Mouse (Mus musculus) liver, embryonic 13.5 days (tissue): ENCODE measurements around the gene 1190005I06Rik. TPM values are rescaled to one million over a fixed set of nuclear protein-coding genes. Genes with fewer than 3 reads are reported as not detected.

Experiments used
- ATAC-seq: fragments of 200-750 bp; cut with Nextera tagmentation; 2 replicates; pipeline ENCODE4 v1.8.0; 2017; ENCODE audit warnings: low read depth, mild to moderate bottlenecking, moderate number of reproducible peaks, moderate library complexity
- DNase-seq: peaks from one replicate; pipeline ENCODE4 v3.0.0; 2022
- H3K27ac ChIP-seq: fragments of 300-500 bp; sonication (generic); 2 replicates; pipeline ENCODE4 v1.5.1; 2015; ENCODE audit warnings: moderate library complexity, mild to moderate bottlenecking, inconsistent platforms
- H3K27me3 ChIP-seq: fragments of 300-500 bp; sonication (generic); 2 replicates; pipeline ENCODE4 v1.6.1; 2015; ENCODE audit warnings: mild to moderate bottlenecking, inconsistent platforms
- H3K36me3 ChIP-seq: fragments of 300-500 bp; sonication (generic); 2 replicates; pipeline ENCODE4 v1.6.1; 2015; ENCODE audit warnings: mild to moderate bottlenecking, inconsistent platforms
- H3K4me1 ChIP-seq: fragments of 300-500 bp; sonication (generic); replicated peaks from 2 replicates; pipeline ENCODE4 v1.6.1; 2015; ENCODE audit warnings: inconsistent platforms
- H3K4me2 ChIP-seq: fragments of 300-500 bp; sonication (generic); 2 replicates; pipeline ENCODE4 v1.6.1; 2015; ENCODE audit warnings: inconsistent platforms, mild to moderate bottlenecking, moderate library complexity
- H3K4me3 ChIP-seq: fragments of 300-500 bp; sonication (generic); replicated peaks from 2 replicates; pipeline ENCODE4 v1.5.1; 2015; ENCODE audit warnings: mild to moderate bottlenecking, inconsistent platforms
- H3K9ac ChIP-seq: fragments of 300-500 bp; sonication (generic); 2 replicates; pipeline ENCODE4 v1.6.1; 2015; ENCODE audit warnings: mild to moderate bottlenecking, inconsistent platforms
- H3K9me3 ChIP-seq: fragments of 300-500 bp; sonication (generic); replicated peaks from 2 replicates; pipeline ENCODE4 v1.6.1; 2016; ENCODE audit warnings: inconsistent platforms
- WGBS: fragments of 180-500 bp; shearing (Covaris S2); methylation state at CpG from one replicate; pipeline ENCODE4 v1.1.7; 2015; ENCODE audit not compliant: insufficient replicate concordance; 5-methylcytosine and 5-hydroxymethylcytosine counted together
- polyA plus RNA-seq: library from polyadenylated mRNA; unstranded; fragments of >200 nt; fragmentation: Nextera tagmentation; extraction: Ambion mirVana; gene quantifications from 2 replicates; pipeline ENCODE4 v1.2.1, GENCODE M21; 2015

1190005I06Rik gene
- polyA plus RNA-seq, 1 experiment from 2014 or later, result 1.2 TPM

DNA sequence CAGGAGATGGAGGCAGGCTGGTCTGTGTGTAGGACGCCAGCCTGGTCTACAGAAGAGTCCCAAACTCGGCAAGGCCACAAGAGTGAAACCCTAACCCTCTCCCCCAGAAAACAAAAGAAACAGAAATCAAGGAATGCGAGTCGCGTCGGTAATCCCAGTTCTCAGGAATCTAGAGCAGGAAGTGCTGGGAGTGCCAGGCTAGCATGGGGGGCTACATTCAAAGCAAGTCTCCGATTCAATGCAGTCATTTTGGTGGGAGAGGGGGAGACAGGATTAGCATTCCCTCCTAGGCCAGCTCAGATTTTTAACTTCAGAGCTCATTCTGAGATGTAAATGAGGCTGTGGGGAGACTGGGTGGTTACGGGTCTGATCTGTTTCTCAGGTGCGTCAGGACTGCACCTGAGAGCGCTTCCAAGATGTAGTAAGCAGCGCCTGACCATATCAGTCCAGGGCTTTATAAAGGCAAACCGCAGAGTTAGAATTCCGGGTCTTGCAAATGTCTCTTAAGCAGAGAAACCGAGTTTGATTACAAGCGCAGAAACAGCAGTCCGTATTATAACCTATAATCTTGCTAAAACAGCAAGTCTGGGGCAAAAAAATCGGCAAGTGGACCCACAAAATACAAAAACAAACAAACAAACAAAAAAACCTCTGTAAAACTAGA, 19.5 kb upstream of the 1190005I06Rik start:
- peaks cover 62% of the 10 kb centered on the region for H3K4me1 ChIP-seq
- H3K4me2 ChIP-seq, result peak overlapping the region; percentile 94
- no peaks in the 10 kb centered on the region for H3K27me3 ChIP-seq
- H3K36me3 ChIP-seq, result peaks cover 46% of the 10 kb centered on the region
- ATAC-seq (no peak), DNase-seq (no peak)
- peak overlapping the region; percentile 93 for H3K27ac ChIP-seq
- WGBS, result 9% methylated on average over 17 of the region's 17 CpGs
- peak overlapping the region; percentile 97 for H3K4me3 ChIP-seq
- H3K9me3 ChIP-seq, result no peaks in the 10 kb centered on the region
- H3K9ac ChIP-seq, result peak overlapping the region; percentile 98

- Histone ChIP-seq H3K9me3 (no peaks in the 10 kb centered on the region), H3K9ac (peak overlapping the region; percentile 98), H3K27me3 (no peaks in the 10 kb centered on the region), H3K4me3 (peak overlapping the region; percentile 97), H3K27ac (peak overlapping the region; percentile 93; the same call in 1 of the 2 replicates), H3K36me3 (peaks cover 42% of the 10 kb centered on the region), H3K4me2 (peak overlapping the region; percentile 94), H3K4me1 (peaks cover 56% of the 10 kb centered on the region)
- DNase-seq (no peak), ATAC-seq (no peak)
- 65% methylated on average over 3 of the region's 3 CpGs for WGBS
Observed at GRCm38 (mm10) chr8:120665726-120666455, 18.5 kb upstream of the 1190005I06Rik start.

DNA sequence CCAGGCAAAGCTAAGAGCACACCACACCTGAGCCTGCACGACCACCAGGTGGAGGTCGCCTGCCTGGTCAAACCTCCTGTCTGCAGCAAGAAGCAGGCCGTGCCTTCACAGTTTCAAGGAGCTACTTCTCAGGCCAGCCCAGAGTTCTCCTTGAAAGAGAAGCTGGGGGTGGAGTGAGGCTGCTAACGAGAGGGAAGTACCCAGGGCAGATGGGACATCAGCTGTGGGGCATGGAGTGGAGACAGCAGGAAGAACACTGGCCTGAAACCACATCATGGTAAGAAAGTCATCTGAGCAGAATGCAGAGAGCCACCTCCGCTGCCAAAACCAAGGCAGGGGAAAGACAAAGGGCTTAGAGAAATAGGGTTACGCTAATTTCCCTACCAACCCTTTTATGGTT, 17.1 kb upstream of the 1190005I06Rik start:
- Histone ChIP-seq H3K27me3 (no peaks in the 10 kb centered on the region), H3K4me1 (peaks cover 43% of the 10 kb centered on the region), H3K27ac (no peak overlapping the region), H3K9me3 (no peaks in the 10 kb centered on the region), H3K4me2 (no peak overlapping the region), H3K9ac (no peak overlapping the region), H3K36me3 (peaks cover 42% of the 10 kb centered on the region), H3K4me3 (no peak overlapping the region)
- no peak for DNase-seq
- WGBS, result 67% methylated on average over 6 of the region's 6 CpGs
- ATAC-seq, result no peak

DNA sequence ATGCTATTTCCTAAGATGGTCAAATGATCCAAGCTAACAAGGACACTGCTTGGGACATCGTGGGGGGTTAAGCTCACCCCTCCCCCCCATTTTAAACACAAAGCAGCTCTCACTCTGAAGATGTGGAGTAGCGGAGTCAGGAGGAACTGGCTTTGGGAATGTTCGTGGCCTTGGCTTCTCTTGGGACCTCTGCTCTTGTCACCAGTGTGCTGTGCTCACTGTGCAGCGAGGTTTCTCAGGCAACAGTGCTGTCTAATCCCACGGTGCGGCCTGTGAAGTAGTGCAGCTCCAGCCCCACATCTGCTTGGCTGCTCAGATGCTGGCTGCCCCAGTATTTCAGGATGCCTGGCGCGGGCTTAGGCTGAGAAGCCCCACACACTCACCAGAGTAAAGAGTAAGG, 10.0 kb upstream of the 1190005I06Rik start:
- Histone ChIP-seq H3K4me2 (no peak overlapping the region), H3K36me3 (peaks cover 81% of the 10 kb centered on the region), H3K27ac (no peak overlapping the region), H3K4me3 (no peak overlapping the region), H3K9ac (no peak overlapping the region), H3K27me3 (no peaks in the 10 kb centered on the region), H3K4me1 (peaks cover 3% of the 10 kb centered on the region; the same call in 1 of the 2 replicates), H3K9me3 (no peaks in the 10 kb centered on the region)
- 80% methylated on average over 8 of the region's 8 CpGs for WGBS
- DNase-seq (no peak), ATAC-seq (no peak)

- Histone ChIP-seq H3K4me1 (peaks cover 3% of the 10 kb centered on the region; the same call in 1 of the 2 replicates), H3K4me2 (no peak overlapping the region), H3K4me3 (no peak overlapping the region), H3K9ac (no peak overlapping the region), H3K27me3 (no peaks in the 10 kb centered on the region), H3K36me3 (peaks cover 81% of the 10 kb centered on the region), H3K9me3 (no peaks in the 10 kb centered on the region), H3K27ac (no peak overlapping the region)
- ATAC-seq (no peak), DNase-seq (no peak)
- 82% methylated on average over 7 of the region's 7 CpGs for WGBS
Observed at GRCm38 (mm10) chr8:120656322-120657052, 9.1 kb upstream of the 1190005I06Rik start.

DNA sequence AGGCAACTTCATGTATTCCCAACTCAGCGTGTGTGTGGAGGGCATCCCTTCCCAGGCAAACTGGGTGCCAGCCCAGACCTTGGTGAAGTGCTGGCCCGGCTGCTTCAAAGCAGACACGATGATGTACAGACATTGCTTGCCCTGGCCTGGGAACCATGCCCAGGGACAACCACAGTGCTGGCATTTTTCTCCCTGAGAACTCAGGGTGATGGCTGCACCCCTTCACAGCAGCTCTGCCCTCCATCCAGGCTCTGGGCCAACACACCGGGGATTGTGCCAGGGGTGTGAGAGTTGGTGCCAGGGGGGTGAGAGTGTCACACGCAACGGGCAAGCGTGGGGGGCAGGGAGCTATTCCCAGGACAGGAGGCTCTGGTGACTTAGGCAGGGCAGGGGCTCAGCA, 2.8 kb downstream of the 1190005I06Rik start:
- Histone ChIP-seq H3K4me3 (no peak overlapping the region), H3K4me2 (no peak overlapping the region), H3K4me1 (no peaks in the 10 kb centered on the region), H3K36me3 (no peaks in the 10 kb centered on the region), H3K27me3 (no peaks in the 10 kb centered on the region), H3K9me3 (no peaks in the 10 kb centered on the region), H3K27ac (no peak overlapping the region), H3K9ac (no peak overlapping the region)
- ATAC-seq (no peak), DNase-seq (no peak)
- 84% methylated on average over 7 of the region's 7 CpGs for WGBS

DNA sequence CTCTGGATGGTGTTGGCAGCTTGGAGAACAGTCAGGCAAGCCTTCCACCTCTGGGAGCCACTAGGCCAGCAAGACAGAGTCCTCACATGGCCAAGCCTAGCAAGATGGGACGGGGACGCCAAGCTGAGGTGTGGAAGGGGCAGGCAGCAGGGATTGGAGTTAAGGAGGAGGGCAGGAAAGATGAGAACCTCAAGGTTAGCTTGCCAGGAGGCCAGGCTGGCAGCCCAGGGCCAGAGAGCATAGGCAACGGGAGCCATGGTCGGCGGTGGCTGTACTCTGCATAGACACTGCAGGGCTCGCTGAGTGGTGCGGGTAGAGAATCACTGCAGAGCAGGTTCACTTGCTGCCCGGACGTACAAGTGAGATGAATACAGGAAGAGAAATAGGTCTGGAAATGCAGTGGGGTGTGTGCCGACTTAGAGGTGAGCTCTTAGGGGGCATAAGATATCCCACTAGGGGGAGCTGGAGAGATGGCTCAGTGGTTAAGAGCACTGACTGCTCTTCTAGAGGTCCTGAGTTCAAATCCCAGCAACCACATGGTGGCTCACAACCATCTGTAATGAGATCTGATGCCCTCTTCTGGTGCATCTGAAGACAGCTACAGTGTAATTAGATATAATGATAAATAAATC, 5.3 kb downstream of the 1190005I06Rik start:
- H3K9me3 ChIP-seq, result no peaks in the 10 kb centered on the region
- H3K27me3 ChIP-seq, result peaks cover 7% of the 10 kb centered on the region; the same call in 1 of the 2 replicates
- no peak overlapping the region for H3K4me2 ChIP-seq
- WGBS, result 53% methylated on average over 10 of the region's 10 CpGs
- no peak overlapping the region for H3K4me3 ChIP-seq
- DNase-seq (no peak), ATAC-seq (no peak)
- H3K4me1 ChIP-seq, result no peaks in the 10 kb centered on the region
- no peak overlapping the region for H3K9ac ChIP-seq
- H3K27ac ChIP-seq, result no peak overlapping the region
- no peaks in the 10 kb centered on the region for H3K36me3 ChIP-seq

GRCm38 (mm10) chr8:120641245-120641644, 6.2 kb downstream of the 1190005I06Rik start:
- H3K4me1 ChIP-seq, result no peaks in the 10 kb centered on the region
- ATAC-seq, result no peak
- H3K27me3 ChIP-seq, result peaks cover 14% of the 10 kb centered on the region
- no peak overlapping the region for H3K27ac ChIP-seq
- no peak for DNase-seq
- 26% methylated on average over 8 of the region's 8 CpGs for WGBS
- no peak overlapping the region for H3K4me2 ChIP-seq
- no peaks in the 10 kb centered on the region for H3K36me3 ChIP-seq
- no peak overlapping the region for H3K9ac ChIP-seq
- H3K4me3 ChIP-seq, result no peak overlapping the region
- no peaks in the 10 kb centered on the region for H3K9me3 ChIP-seq

GRCm38 (mm10) chr8:120634329-120634839, 13.0 kb downstream of the 1190005I06Rik start:
- H3K9me3 ChIP-seq, result no peaks in the 10 kb centered on the region
- H3K9ac ChIP-seq, result peak overlapping the region; percentile 58
- H3K4me1 ChIP-seq, result peaks cover 14% of the 10 kb centered on the region
- peak overlapping the region; percentile 59 for H3K4me3 ChIP-seq
- no peak overlapping the region for H3K27ac ChIP-seq
- whole genome bisulfite sequencing, result under 1% methylated on average over 35 of the region's 42 CpGs
- H3K36me3 ChIP-seq, result no peaks in the 10 kb centered on the region
- peak; percentile 19 for DNase-seq
- peak; percentile 73 for ATAC-seq
- H3K27me3 ChIP-seq, result peaks cover 78% of the 10 kb centered on the region
- peak overlapping the region; percentile 86 for H3K4me2 ChIP-seq

- Histone ChIP-seq H3K27ac (no peak overlapping the region), H3K36me3 (no peaks in the 10 kb centered on the region), H3K27me3 (peaks cover 78% of the 10 kb centered on the region), H3K4me1 (peaks cover 14% of the 10 kb centered on the region), H3K9ac (peak overlapping the region; percentile 58), H3K4me2 (peak overlapping the region; percentile 86), H3K9me3 (no peaks in the 10 kb centered on the region), H3K4me3 (peak overlapping the region; percentile 59)
- WGBS, result 4% methylated on average over 44 of the region's 44 CpGs
- no peak for DNase-seq
- peak; percentile 35 for ATAC-seq
Observed at GRCm38 (mm10) chr8:120633665-120634271, 13.7 kb downstream of the 1190005I06Rik start.
